Mouse (Mus musculus) Patski (cell line): ENCODE measurements at regions not wholly inside any gene's neighbourhood (a gene's known extent, or its start where the extent isn't known, plus 50 kb on each side); places are given as distances from the start of the nearest gene placed in this dataset.
A peak's percentile ranks its signal among the peaks of the same experiment; 100 is the strongest.

Source experiments
- ATAC-seq: fragments of 100-300 bp; one replicate; pipeline ENCODE4 v1.8.0; 2021
- CTCF ChIA-PET: fragments of 350-600 bp; sonication (Branson Sonifier 250); formaldehyde crosslinking; loops from one replicate; lab custom pipeline; 2022; ENCODE audit warnings: inconsistent platforms; lab: Charles Lee
- POLR2A ChIA-PET: fragments of 350-600 bp; sonication (Branson Sonifier 250); formaldehyde crosslinking; loops from one replicate; lab custom pipeline; 2022; ENCODE audit warnings: antibody characterized with exemption, inconsistent platforms; lab: Charles Lee
- DNase-seq: peaks from one replicate; pipeline ENCODE4 v3.0.0-alpha.2; 2011; ENCODE audit warnings: low read depth, low spot score
- H3K27me3 ChIP-seq: fragments of 371-371 bp; one replicate; pipeline ENCODE4 v1.5.1; 2021
- CTCF ChIP-seq: fragments of 100-300 bp; IDR thresholded peaks from one replicate; pipeline ENCODE4 v1.5.1; 2021
- in situ Hi-C: fragments of 300-500 bp; cut with MboI; formaldehyde crosslinking; loops from 3 replicates; pipeline ENCODE4 v1.11.1; 2018; ENCODE audit warnings: low pct_unique_long_range_greater_than_20kb, mixed read lengths

DNA sequence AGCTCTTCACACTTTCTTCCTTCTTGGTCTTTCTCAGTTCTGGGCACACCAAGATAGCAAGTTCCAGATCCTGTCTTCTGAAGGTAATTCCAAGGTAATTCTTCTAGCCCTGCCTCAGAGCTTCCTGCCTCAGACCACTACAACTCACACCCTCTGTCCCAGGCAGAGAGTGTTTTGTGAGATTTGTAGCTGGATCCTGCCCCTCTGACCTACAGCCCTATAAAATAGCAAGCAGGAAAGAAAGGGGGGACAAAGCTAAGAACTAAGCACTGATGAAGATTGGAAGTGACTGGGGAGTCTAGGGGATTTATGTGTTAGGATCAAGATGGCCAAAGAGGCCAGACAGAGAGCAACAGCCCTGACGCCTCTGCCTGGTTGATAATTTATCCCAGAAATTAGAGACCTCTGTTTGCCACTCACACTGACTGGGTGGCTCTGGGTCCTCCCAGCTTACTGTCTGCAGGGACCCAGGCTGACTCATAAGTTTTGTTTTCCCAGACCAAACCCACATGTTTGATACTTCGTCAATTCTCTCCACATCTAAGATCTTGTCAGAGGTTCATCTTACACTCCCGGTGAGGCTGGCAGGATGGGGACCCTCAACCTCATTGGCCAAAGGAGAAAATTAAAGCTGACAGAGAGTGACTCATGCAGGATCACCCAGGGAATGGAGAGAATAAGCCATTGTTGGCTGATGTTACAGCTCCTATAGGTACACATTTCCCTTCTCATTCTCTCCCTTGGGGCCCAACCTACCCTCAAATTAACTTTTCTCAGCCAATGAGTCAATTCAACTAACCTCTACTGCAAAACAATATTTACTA lies 84.8 kb upstream of the Trabd2b start:
- no peak for TF ChIP-seq CTCF
- in situ Hi-C loops: loop anchor here (25.0 kb wide), 1 partner anchor 616 kb away; the partner anchor contains the start of gene Foxe3

GRCm38 (mm10) chr4:114329978-114330377 lies 76.5 kb upstream of the Trabd2b start:
- no peak for DNase-seq
- ATAC-seq: no peak
- CTCF ChIA-PET: interaction anchor here (1.4 kb wide), 1 partner anchor 9 kb away, joined by 4 read pairs; no protein-coding TSS in a partner anchor
- POLR2A ChIA-PET: no interaction called here
- no peak for TF ChIP-seq CTCF
- in situ Hi-C loops: no loop called here
- H3K27me3 ChIP-seq: no peaks in the 10 kb centered on the region

More for the DNA sequence above, 84.8 kb upstream of the Trabd2b start:
- DNase-seq (no peak), ATAC-seq (no peak)
- POLR2A ChIA-PET: no interaction called here
- CTCF ChIA-PET: interaction anchor here (0.5 to 1.2 kb wide), 2 partner anchors 16 to 1581 kb away, joined by 3 to 4 read pairs; no protein-coding TSS in a partner anchor
- H3K27me3 ChIP-seq: no peaks in the 10 kb centered on the region

DNA sequence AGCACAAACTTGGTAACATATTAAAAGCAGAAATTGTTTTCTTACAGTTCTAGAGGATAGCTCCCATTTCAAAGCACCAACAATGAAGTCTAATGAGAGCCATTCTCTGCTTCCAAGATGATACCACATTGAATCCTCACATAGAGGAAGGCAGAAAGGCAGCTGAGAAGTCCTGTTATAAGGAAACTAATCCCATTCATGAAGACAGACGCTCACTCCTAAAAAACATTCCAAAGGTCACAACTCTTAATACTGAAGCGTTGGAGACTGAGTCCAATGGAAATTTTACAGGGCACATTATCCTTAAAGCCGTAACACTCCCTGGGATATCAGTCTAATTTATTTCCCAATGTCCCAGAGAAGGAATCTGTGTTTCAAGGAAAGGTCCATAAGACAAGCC lies 75.4 kb upstream of the Trabd2b start:
- ChIA-PET POLR2A (no interaction called here), CTCF (interaction anchor here (1.0 to 1.4 kb wide), 3 partner anchors 8 to 21 kb away, joined by 3 to 4 read pairs (median 4); no protein-coding TSS in a partner anchor)
- no peaks in the 10 kb centered on the region for H3K27me3 ChIP-seq
- TF ChIP-seq CTCF: no peak
- ATAC-seq (no peak), DNase-seq (no peak)
- in situ Hi-C loops: no loop called here

DNA sequence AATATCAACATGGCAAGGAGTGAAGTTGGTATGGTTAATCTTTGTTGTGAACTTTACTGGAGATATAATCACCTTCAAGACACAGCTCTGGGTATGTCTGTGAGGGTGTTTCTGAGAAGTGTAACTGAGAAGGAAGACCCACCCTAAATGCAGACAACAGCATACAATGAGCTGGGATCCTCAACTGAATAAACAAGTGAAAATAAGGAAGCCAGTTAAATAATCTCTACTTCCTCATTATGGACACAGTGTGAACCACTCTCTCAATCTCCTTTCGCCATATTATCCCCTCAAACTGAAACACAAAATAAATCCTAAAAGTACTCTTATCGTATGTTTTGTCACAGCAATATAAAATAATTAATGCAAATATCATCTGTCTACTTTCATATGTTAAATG lies 71.7 kb upstream of the Trabd2b start:
- DNase-seq (no peak), ATAC-seq (no peak)
- in situ Hi-C loops: no loop called here
- CTCF ChIA-PET: no interaction called here
- POLR2A ChIA-PET: interaction anchor here (0.5 kb wide), 1 partner anchor 159 kb away, joined by 5 read pairs; no protein-coding TSS in a partner anchor
- H3K27me3 ChIP-seq: no peaks in the 10 kb centered on the region
- TF ChIP-seq CTCF: no peak

GRCm38 (mm10) chr4:114336029-114336746 lies 70.3 kb upstream of the Trabd2b start:
- ATAC-seq (no peak), DNase-seq (no peak)
- in situ Hi-C loops: no loop called here
- CTCF ChIA-PET: interaction anchor here (1.1 kb wide), 1 partner anchor 18 kb away, joined by 3 read pairs; no protein-coding TSS in a partner anchor
- no peak for TF ChIP-seq CTCF
- H3K27me3 ChIP-seq: no peaks in the 10 kb centered on the region
- POLR2A ChIA-PET: no interaction called here

DNA sequence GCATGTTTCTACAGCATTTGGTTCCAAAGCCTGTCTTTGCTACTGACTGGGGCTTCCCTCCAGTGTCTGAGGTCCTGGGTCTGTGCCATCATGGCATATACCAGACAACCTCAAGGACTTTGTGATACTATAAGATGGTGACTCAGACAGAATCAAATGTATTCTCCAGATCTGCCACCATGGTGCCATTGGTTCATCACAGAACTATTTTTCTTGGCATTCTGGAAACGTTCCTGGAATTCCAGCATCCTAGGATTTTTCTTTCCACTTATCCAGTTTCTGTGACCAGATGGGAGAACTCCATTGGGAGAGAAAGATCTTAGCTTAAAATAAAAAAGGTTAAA lies 69.8 kb upstream of the Trabd2b start:
- ChIA-PET POLR2A (no interaction called here), CTCF (interaction anchor here (1.1 to 1.2 kb wide), 2 partner anchors 16 to 17 kb away, joined by 3 read pairs; no protein-coding TSS in a partner anchor)
- in situ Hi-C loops: no loop called here
- TF ChIP-seq CTCF: no peak
- ATAC-seq: peak; percentile 25
- no peaks in the 10 kb centered on the region for H3K27me3 ChIP-seq
- DNase-seq: no peak

DNA sequence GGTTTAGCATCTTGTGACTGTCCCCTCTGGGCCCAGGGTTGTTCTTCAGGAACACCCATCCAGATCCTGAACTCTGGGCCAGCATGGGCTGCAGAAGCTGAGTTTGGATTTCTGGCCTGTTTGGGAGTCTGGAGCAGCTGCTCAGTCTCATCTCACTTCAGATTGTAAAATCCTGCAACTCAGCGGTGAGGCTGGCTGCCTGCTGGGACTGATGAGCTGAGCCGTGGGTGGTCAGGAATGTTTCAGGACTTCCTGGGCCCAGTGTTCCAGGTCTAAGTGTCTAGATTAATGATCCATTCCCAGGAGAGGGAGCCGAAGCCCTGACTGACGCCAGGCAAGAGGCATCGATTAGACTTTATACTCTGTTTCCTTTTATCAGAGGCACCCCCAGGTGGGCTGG lies 66.7 kb upstream of the Trabd2b start:
- CTCF ChIA-PET: interaction anchor here (1.0 to 1.4 kb wide), 4 partner anchors 9 to 296 kb away, joined by 3 to 4 read pairs (median 3); no protein-coding TSS in a partner anchor
- H3K27me3 ChIP-seq: no peaks in the 10 kb centered on the region
- no peak for DNase-seq
- no peak for TF ChIP-seq CTCF
- ATAC-seq: peak; percentile 51
- in situ Hi-C loops: loop anchor here (5.0 kb wide), 1 partner anchor 37 kb away; no protein-coding TSS in a partner anchor
- POLR2A ChIA-PET: no interaction called here

- ATAC-seq: peak; percentile 21
Observed at GRCm38 (mm10) chr4:114345154-114345553, 61.4 kb upstream of the Trabd2b start.

DNA sequence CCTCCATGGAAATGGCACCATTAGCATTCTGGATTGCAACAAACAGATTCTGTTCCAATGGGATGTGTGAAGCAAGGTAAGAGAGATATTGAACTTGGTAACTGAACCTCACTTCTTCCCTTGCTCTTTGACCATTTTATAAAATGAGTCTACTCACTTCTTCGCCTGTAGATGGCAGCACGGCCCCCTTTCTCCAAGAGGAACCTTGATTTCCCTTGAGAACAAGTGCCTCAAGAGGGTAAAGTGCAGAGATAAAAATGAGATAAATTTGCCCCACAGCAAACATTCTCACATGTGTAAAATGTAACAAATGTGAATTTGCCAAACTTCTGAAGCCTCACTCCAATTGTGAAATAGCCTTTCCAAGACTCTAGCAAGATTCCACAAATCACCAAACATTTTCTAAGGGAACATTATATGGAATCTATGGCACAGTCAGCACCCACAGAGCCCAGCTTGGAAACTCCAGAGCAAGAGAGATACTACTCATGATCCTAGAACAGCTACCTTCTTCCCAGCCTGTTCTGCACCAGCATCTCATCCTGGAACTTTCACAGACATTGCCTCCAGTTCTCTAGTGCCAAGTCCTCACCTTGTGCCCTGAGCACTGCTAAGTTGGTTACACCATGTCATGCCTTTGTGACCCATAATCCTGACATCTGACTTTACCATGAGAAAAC lies 60.3 kb upstream of the Trabd2b start:
- no peaks in the 10 kb centered on the region for H3K27me3 ChIP-seq
- in situ Hi-C loops: loop anchor here (5.0 kb wide), 3 partner anchors 61 to 286 kb away; partner anchors contain the start of gene Trabd2b
- CTCF ChIA-PET: interaction anchor here (0.8 to 2.1 kb wide), 5 partner anchors 20 to 290 kb away, joined by 3 to 9 read pairs (median 4); no protein-coding TSS in a partner anchor
- no peak for ATAC-seq
- DNase-seq: no peak
- peak; percentile 66 for TF ChIP-seq CTCF
- POLR2A ChIA-PET: no interaction called here

More at GRCm38 (mm10) chr4:114345154-114345553, 61.4 kb upstream of the Trabd2b start:
- no peak for TF ChIP-seq CTCF
- H3K27me3 ChIP-seq: no peaks in the 10 kb centered on the region
- CTCF ChIA-PET: interaction anchor here (0.7 to 2.1 kb wide), 7 partner anchors 19 to 295 kb away, joined by 3 to 9 read pairs (median 3); no protein-coding TSS in a partner anchor
- DNase-seq: no peak
- in situ Hi-C loops: loop anchor here (5.0 kb wide), 3 partner anchors 62 to 287 kb away; partner anchors contain the start of gene Trabd2b
- POLR2A ChIA-PET: interaction anchor here (0.9 kb wide), 1 partner anchor 96 kb away, joined by 3 read pairs; no protein-coding TSS in a partner anchor

- H3K27me3 ChIP-seq: no peaks in the 10 kb centered on the region
- TF ChIP-seq CTCF: no peak
- in situ Hi-C loops: loop anchor here (5.0 kb wide), 3 partner anchors 60 to 285 kb away; partner anchors contain the start of gene Trabd2b
- ATAC-seq (no peak), DNase-seq (no peak)
- CTCF ChIA-PET: interaction anchor here (2.1 kb wide), 2 partner anchors 39 to 289 kb away, joined by 5 to 9 read pairs; no protein-coding TSS in a partner anchor
- POLR2A ChIA-PET: no interaction called here
Observed at GRCm38 (mm10) chr4:114346884-114347283, 59.6 kb upstream of the Trabd2b start.
